Mouse (Mus musculus): ENCODE results near the gene Atg13. TPM values are rescaled to one million over a fixed set of nuclear protein-coding genes. Genes with fewer than 3 reads are reported as not detected.

Gene Atg13
- total and polyA plus RNA-seq, 2 experiments from 2014 or later: 28.9 to 29.8 TPM

GRCm38 (mm10) chr2:91695436-91696224 is 14.7 kb downstream of the Atg13 start:
- Histone ChIP-seq H3K9ac (no peak overlapping the region), H3K4me2 (ENCODE audit: low read depth) (no peak overlapping the region), H3K27me3 (ENCODE audit: insufficient read depth, low read length) (no peaks in the 10 kb centered on the region), H3K9me3 (ENCODE audit: low read length) (no peaks in the 10 kb centered on the region), H3K4me1 (ENCODE audit: insufficient read depth) (no peaks in the 10 kb centered on the region), H3K4me3 (ENCODE audit: low read depth, low read length) (no peak overlapping the region), H3K36me3 (ENCODE audit: insufficient read depth) (peaks cover 15% of the 10 kb centered on the region), H3K27ac (ENCODE audit: low read depth, low read length) (no peak overlapping the region)
- no peak for ATAC-seq
- TF ChIP-seq CTCF (IDR thresholded peaks at IDR 0.05; ENCODE audit: low read depth): no peak
- WGBS: 92% methylated on average over 10 of the region's 10 CpGs
- DNase-seq: no peak

- DNase-seq: no peak
- Histone ChIP-seq H3K9ac (no peak overlapping the region), H3K27ac (ENCODE audit: low read depth, low read length) (no peak overlapping the region), H3K4me1 (ENCODE audit: insufficient read depth) (no peaks in the 10 kb centered on the region), H3K4me2 (ENCODE audit: low read depth) (no peak overlapping the region), H3K9me3 (ENCODE audit: low read length) (no peaks in the 10 kb centered on the region), H3K27me3 (ENCODE audit: insufficient read depth, low read length) (no peaks in the 10 kb centered on the region), H3K4me3 (ENCODE audit: low read depth, low read length) (no peak overlapping the region), H3K36me3 (ENCODE audit: insufficient read depth) (peaks cover 56% of the 10 kb centered on the region)
- TF ChIP-seq CTCF (IDR thresholded peaks at IDR 0.05; ENCODE audit: low read depth): no peak
- ATAC-seq: no peak
- 81% methylated on average over 7 of the region's 7 CpGs for WGBS
These were observed 20.9 kb downstream of the Atg13 start for GRCm38 (mm10) chr2:91689452-91689851.

GRCm38 (mm10) chr2:91683919-91684318 is 26.5 kb downstream of the Atg13 start:
- no peaks in the 10 kb centered on the region for H3K27me3 ChIP-seq (ENCODE audit: insufficient read depth, low read length)
- ATAC-seq (no peak), DNase-seq (no peak)
- 85% methylated on average over 8 of the region's 8 CpGs for WGBS
- no peaks in the 10 kb centered on the region for H3K9me3 ChIP-seq (ENCODE audit: low read length)
- TF ChIP-seq CTCF (IDR thresholded peaks at IDR 0.05; ENCODE audit: low read depth): no peak
- H3K4me2 ChIP-seq (ENCODE audit: low read depth): no peak overlapping the region
- H3K36me3 ChIP-seq (ENCODE audit: insufficient read depth): peaks cover 76% of the 10 kb centered on the region
- no peak overlapping the region for H3K27ac ChIP-seq (ENCODE audit: low read depth, low read length)
- no peak overlapping the region for H3K9ac ChIP-seq
- H3K4me1 ChIP-seq (ENCODE audit: insufficient read depth): no peaks in the 10 kb centered on the region
- no peak overlapping the region for H3K4me3 ChIP-seq (ENCODE audit: low read depth, low read length)

DNA sequence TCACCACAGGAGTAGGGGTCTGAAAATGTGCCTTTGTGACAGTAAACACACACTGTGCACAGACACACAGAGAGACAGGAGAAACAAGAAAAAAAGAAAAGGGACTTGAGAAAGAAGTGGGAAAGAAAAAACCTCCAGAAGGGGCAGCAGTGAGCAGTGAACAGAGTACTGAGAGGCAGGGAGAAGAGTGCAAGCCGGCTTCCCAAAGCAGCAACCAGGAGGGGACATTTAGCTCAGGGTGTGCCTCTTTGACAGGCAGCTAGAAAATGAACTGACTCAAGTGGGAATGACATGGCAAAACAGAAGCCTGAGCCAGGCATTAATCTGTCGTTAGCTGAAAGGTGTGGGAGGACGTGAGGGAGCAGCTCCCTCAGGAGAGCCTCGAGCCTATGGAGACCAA is 27.5 kb downstream of the Atg13 start:
- no peaks in the 10 kb centered on the region for H3K9me3 ChIP-seq (ENCODE audit: low read length)
- H3K27ac ChIP-seq (ENCODE audit: low read depth, low read length): no peak overlapping the region
- ATAC-seq (peak; percentile 82), DNase-seq (peak; percentile 71)
- no peak overlapping the region for H3K4me2 ChIP-seq (ENCODE audit: low read depth)
- peaks cover 76% of the 10 kb centered on the region for H3K36me3 ChIP-seq (ENCODE audit: insufficient read depth)
- no peak overlapping the region for H3K9ac ChIP-seq
- 51% methylated on average over 4 of the region's 4 CpGs for WGBS
- no peak overlapping the region for H3K4me3 ChIP-seq (ENCODE audit: low read depth, low read length)
- TF ChIP-seq CTCF (IDR thresholded peaks at IDR 0.05; ENCODE audit: low read depth): peak; percentile 61
- no peaks in the 10 kb centered on the region for H3K4me1 ChIP-seq (ENCODE audit: insufficient read depth)
- no peaks in the 10 kb centered on the region for H3K27me3 ChIP-seq (ENCODE audit: insufficient read depth, low read length)

GRCm38 (mm10) chr2:91676961-91677360 is 33.4 kb downstream of the Atg13 start:
- H3K9me3 ChIP-seq (ENCODE audit: low read length): no peaks in the 10 kb centered on the region
- no peaks in the 10 kb centered on the region for H3K4me1 ChIP-seq (ENCODE audit: insufficient read depth)
- ATAC-seq: no peak
- no peak for TF ChIP-seq CTCF (IDR thresholded peaks at IDR 0.05; ENCODE audit: low read depth)
- H3K4me2 ChIP-seq (ENCODE audit: low read depth): no peak overlapping the region
- H3K36me3 ChIP-seq (ENCODE audit: insufficient read depth): peaks cover 87% of the 10 kb centered on the region
- H3K4me3 ChIP-seq (ENCODE audit: low read depth, low read length): no peak overlapping the region
- DNase-seq: no peak
- no peak overlapping the region for H3K9ac ChIP-seq
- H3K27ac ChIP-seq (ENCODE audit: low read depth, low read length): no peak overlapping the region
- no peaks in the 10 kb centered on the region for H3K27me3 ChIP-seq (ENCODE audit: insufficient read depth, low read length)

GRCm38 (mm10) chr2:91676420-91676819 is 34.0 kb downstream of the Atg13 start:
- Histone ChIP-seq H3K36me3 (ENCODE audit: insufficient read depth) (peaks cover 87% of the 10 kb centered on the region), H3K27ac (ENCODE audit: low read depth, low read length) (no peak overlapping the region), H3K4me1 (ENCODE audit: insufficient read depth) (no peaks in the 10 kb centered on the region), H3K9ac (no peak overlapping the region), H3K9me3 (ENCODE audit: low read length) (no peaks in the 10 kb centered on the region), H3K27me3 (ENCODE audit: insufficient read depth, low read length) (no peaks in the 10 kb centered on the region), H3K4me2 (ENCODE audit: low read depth) (no peak overlapping the region), H3K4me3 (ENCODE audit: low read depth, low read length) (no peak overlapping the region)
- ATAC-seq: no peak
- WGBS: 81% methylated on average over 2 of the region's 2 CpGs
- no peak for DNase-seq
- TF ChIP-seq CTCF (IDR thresholded peaks at IDR 0.05; ENCODE audit: low read depth): no peak

DNA sequence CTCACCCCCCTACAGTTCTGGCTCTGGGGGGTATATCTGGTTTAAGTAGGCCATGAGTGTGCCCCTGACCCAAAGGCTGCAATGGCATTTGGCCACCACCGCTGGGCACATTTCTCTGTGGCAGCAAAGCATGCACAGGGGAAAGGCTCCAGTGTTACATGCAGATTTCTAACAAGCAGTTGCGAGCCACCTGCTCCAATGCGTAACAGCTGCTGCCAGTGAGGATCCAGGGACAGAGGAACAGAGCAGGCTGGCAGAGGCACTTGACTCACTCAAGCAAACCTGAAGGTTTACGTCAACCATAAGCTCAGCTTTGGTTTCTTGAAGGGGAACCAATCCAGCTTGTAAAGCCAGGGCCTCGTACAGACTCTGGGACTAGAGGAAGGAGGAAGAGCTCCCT is 35.5 kb downstream of the Atg13 start:
- 86% methylated on average over 5 of the region's 5 CpGs for WGBS
- no peak for ATAC-seq
- Histone ChIP-seq H3K36me3 (ENCODE audit: insufficient read depth) (peaks cover 89% of the 10 kb centered on the region), H3K9me3 (ENCODE audit: low read length) (no peaks in the 10 kb centered on the region), H3K4me2 (ENCODE audit: low read depth) (no peak overlapping the region), H3K27ac (ENCODE audit: low read depth, low read length) (no peak overlapping the region), H3K4me1 (ENCODE audit: insufficient read depth) (no peaks in the 10 kb centered on the region), H3K27me3 (ENCODE audit: insufficient read depth, low read length) (no peaks in the 10 kb centered on the region), H3K9ac (no peak overlapping the region), H3K4me3 (ENCODE audit: low read depth, low read length) (no peak overlapping the region)
- DNase-seq: peak; percentile 7
- TF ChIP-seq CTCF (IDR thresholded peaks at IDR 0.05; ENCODE audit: low read depth): no peak

Data from forebrain, postnatal 0 days (tissue).